Mouse (Mus musculus): Measurements from ENCODE around the gene Atp5g3.

GRCm38 (mm10) chr2:73909116-73909515, 2.0 kb downstream of the Atp5g3 start:
- TF ChIP-seq CTCF (IDR thresholded peaks at IDR 0.05; ENCODE audit: borderline replicate concordance, insufficient read depth, low read depth, low read length) (no peak), POLR2A (IDR thresholded peaks at IDR 0.05; ENCODE audit: borderline replicate concordance, insufficient read depth, low read length) (no peak)
